Mouse (Mus musculus): ENCODE measurements around the gene C9. TPM values are rescaled to one million over a fixed set of nuclear protein-coding genes. Genes with fewer than 3 reads are reported as not detected.

The C9 gene
- polyA plus RNA-seq (2014; fragmentation: Illumina TruSeq; extraction: RNeasy Lipid Tissue Mini Kit (QIAGEN cat#74804); ENCODE audit: low read depth, low replicate concordance): 0.36 TPM

GRCm38 (mm10) chr15:6445135-6445534 lies at the start of gene C9:
Gene C9 (plus strand): TSS chr15:6445327.

GRCm38 (mm10) chr15:6522653-6523167 lies 77.6 kb downstream of the C9 start, which contains the start of gene Fyb:
Gene Fyb (plus strand): TSS chr15:6522853.

Other genes with a start within 250 kb of the C9 start
- 724 TPM for gene Dab2, start 145.5 kb upstream of the C9 start, polyA plus RNA-seq (2014; fragmentation: Illumina TruSeq; extraction: RNeasy Lipid Tissue Mini Kit (QIAGEN cat#74804); ENCODE audit: low read depth, low replicate concordance)
- 4.9 TPM for gene Fyb, start 77.5 kb downstream of the C9 start, polyA plus RNA-seq (2014; fragmentation: Illumina TruSeq; extraction: RNeasy Lipid Tissue Mini Kit (QIAGEN cat#74804); ENCODE audit: low read depth, low replicate concordance)